Mouse (Mus musculus) c-Kit-positive CD71-positive TER-119-positive erythroid progenitor cells, embryonic 14.5 days (primary cell): ENCODE data around the gene Slpi.
"Not testable (repeated sequence)": the region's sequence is repeated elsewhere in the genome, so short reads cannot be mapped to it uniquely, and the experiment has no call there.

Experiments
- DNase-seq: peaks from one replicate; pipeline ENCODE4 v3.0.0-alpha.2; 2013; ENCODE audit warnings: low spot score

Gene Slpi

DNA sequence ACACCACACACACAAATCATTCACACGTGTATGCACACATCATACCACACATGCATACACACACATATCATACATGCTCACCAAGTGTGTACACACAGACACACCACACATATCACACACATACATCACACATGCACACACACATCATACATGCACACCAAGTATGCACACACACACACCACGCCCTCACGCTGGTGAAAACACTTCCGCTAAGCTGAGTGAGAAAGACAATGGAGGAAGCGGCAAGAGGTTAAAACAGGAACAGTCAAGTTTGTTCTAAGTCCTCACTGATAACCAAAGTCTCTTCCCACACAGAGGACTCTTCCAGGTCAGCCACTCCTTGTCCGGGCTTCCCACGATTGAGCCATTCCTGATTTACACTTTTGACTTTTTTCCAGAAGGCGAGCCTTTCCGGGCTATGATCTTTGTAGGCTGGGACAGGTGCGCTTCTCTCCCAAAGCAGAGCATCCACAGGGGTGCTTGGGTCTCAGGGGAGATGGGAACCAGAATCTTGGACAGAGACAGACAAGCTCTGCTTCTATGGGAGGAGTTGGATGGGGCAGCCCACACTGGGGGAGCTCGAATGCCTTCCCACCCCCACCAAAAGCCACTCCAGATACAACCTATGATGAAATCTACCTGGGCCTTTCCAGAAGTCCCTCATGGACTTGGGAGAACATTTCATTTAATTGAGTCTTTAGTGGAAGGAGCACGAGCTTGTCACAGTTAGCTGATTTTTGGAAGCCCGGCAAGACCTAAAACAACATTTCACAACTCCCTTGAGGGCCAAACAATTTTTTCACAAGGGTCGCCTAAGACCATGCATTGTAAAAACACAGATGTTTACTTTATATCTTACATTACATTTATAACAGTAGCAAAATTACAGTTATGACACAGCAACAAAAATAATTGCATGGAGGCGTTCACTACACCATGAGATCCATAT is 11.1 kb downstream of the Slpi start:
- DNase-seq, result no peak

- DNase-seq, result no peak
These were observed 15.7 kb downstream of the Slpi start for GRCm38 (mm10) chr2:164373187-164373586.

DNA sequence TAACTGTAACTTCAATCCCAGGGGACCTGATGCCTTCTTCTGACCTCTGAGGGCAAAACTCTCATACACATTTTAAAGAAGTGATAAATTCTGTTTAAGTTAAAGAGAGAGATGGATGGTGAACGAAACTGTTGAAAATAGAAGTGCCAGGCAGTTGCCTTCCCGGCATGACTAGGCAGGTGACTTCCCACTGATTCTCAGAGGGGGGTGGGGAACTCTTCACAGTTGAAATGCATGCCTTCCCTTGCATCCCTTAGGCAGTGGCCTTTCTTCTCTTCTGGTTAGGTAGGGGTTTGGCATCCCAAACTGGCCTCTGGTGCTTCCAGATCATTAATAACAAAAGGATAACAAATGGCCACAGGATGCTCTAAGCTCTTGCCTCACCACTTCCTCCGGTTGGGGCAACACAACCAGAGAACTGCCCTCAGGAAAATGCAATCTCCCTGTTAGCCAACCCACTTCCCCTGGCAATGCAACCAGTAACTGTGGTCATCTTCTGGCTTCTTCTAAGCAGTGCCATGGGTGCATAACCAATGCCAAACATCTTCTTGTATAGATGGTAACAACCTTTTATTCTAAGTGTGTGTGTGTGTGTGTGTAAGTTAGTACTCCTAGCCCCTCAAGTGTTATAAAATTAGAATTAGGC is 16.4 kb downstream of the Slpi start:
- no peak for DNase-seq

DNA sequence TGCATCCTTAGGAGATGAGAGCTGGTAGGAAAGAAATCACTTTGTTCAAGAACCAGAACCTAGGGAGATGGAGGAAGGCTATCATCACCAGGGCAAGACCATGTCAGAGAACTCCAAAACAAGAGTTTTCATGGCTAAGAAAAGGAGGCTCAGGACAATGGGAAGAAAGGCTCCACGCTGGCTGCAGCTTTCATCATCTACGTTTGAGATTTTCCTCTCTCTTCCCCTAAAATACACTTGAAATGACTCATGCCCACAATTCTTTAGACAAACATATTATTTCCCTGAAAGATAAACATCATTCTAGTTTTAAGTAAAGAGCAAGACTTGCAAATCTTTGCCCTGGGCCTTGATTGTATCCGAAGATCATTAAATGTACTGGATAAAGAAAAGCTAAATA is 17.5 kb downstream of the Slpi start:
- no peak for DNase-seq

DNA sequence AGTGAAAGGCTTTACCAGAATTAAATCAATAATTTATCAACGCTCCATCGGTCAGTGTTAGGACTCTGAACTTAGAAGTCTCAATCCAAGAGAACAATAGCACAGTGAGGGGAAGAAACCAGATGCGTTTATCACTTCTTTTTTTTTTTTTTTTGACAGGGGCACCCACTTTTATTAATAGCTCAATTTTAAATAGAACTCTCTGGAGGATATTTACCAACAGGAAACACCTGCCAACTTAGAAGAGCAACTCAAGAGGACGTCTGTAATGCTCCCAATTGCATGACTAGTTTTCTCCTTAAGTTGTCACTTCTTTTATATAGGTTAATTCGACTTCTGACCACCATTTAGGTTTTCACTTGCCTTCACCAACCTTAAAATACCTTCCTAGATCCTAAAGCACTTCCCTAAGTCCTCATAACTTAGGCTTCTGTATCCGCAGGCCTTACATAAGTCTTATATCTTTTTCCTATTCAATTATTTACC is 20.2 kb downstream of the Slpi start:
- no peak for DNase-seq

DNA sequence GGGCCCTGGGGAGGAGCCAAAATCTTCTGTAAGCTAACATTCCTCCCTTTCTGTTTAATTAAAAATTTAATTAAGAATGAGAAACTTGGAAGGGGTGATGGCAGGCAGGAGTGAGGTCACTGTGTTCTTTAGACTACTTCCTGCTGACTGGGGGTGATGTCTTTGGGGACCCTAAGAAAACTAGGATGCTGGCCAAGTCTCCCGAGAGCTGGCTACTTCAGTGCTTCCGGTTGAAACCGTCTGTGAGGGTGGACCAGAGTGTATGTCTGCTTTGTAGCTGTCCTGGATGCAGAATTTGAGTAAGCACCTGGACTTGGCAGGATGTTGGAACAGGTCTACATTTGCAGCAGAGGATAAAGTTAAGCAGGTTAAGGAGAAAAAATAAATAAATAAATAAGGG is 21.9 kb downstream of the Slpi start:
- no peak for DNase-seq

DNA sequence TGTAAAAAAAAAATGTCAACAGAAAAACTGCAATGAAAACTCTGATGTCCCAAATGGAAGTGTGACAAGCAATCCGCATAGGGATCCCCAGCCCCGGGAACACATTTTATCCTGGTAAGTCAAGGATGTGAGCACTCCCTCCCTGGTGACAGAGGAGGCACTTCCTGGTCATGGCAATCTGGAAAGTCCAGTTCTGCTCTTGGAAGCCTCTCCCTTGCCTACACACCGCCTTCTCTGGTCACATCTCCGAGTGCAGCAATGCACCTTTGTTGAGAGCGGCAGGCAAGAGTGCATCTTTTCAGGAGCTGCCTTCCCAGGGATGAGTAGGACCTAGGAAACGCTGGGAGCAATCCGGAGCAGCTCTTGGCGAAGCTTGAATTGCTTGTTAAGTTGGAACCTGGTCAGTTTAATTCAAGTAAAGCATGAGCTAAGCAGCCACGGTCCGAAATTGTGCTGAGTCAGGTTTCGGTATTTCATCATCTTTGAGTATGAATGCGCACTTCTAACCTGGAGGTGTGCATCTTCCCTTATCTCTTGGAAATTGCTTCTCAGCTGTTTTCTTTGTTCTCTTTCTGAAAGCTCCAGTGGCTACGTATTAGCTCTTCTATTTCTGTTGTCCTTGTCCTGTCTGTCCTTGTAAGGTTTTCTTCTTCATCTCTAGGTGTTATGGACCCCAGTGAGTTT is 27.8 kb downstream of the Slpi start:
- no peak for DNase-seq

DNA sequence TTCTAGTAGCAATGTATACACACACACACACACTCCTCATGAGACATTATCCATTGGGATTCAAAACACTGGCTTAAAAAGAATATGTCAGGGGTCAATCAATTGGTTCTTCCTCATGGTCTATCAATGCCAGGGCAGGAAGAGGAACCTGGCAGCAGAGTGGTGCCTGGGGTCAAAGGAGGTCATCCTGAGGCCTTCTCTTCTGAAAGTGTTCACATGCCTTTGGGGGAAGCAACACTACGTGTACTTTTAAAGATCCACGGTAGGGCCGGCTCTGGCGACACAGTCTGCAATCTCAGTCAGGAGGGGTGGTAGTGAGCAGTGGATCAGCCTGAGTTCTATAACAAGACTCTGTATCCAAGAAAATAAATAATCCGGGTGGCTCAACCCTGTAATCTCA is 29.2 kb downstream of the Slpi start:
- DNase-seq, result no peak

GRCm38 (mm10) chr2:164359031-164359430 is 29.9 kb downstream of the Slpi start:
- no peak for DNase-seq

- no peak for DNase-seq
These were observed 30.5 kb downstream of the Slpi start for GRCm38 (mm10) chr2:164358373-164358772.

DNA sequence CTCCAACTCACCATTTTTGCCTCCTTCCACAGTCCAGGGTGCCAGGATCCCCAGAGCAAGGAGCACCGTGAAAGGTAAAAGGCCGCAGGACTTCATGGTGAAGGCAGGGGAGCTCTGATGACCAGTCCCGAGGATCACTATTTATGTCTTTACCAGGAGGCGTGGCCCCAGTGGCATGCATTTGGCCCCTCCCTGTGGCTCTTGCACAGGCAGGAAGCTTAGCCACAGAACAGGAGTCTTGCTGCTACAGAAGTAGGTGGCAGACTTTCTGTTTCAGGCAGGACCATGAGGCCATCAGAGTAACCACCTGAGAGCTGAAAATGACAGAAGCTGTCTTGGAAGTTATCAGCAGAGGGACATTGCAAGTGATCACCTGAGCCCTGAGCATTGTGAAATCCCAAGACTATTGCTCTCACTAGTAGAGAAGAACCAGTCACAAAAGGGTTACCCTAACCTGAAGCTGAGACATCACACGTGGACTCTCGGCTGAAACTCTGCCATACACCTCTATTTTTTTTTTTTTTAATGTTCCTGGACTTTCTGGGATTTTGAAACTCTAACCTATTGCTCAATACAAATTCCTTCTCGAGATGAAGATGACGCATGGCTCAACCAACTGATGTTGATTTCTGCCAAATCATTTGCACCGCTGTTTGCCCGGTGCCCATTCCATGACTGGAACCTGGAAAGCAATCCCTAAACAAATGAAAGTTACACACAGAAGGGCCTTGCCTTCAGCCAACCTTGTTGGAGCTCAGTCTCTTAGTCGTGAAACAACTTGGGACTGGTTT is 32.5 kb downstream of the Slpi start:
- no peak for DNase-seq

DNA sequence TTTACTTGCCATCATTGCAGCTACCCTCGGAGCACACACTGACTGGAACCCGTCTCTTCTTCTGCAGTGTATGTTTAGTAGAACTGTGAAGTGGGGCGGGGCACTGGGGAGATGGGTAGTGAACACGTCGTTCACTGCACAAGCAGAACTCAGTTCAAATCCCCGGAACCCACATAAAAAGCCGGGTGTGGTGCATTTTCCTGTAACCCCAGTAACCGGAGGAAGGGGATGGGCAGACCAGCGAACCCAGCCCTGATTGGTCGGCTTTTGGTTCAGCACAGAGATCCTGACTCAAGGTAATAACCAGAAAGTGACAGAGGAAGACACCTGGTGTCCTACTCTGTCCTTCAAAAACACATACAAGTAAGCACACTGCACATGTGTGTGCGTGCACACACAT is 35.5 kb downstream of the Slpi start:
- no peak for DNase-seq

DNA sequence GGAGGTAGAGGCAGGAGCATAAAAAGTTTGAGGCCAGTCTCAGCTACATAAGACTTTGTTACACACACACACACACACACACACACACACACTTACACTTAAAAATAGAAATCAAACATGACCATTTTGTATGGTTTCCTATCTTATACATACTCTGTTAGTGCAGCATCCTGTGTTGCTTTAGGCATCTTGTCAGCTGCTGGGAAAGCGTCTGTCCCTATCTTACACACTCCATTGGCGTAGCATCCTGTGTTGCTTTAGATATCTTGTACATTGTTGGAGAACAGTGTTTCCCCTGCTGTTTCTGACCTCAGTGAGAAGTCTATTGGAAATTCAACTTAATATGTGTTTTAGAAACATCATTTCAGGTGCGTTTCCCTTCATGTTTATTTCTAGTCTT is 36.2 kb downstream of the Slpi start:
- no peak for DNase-seq

DNA sequence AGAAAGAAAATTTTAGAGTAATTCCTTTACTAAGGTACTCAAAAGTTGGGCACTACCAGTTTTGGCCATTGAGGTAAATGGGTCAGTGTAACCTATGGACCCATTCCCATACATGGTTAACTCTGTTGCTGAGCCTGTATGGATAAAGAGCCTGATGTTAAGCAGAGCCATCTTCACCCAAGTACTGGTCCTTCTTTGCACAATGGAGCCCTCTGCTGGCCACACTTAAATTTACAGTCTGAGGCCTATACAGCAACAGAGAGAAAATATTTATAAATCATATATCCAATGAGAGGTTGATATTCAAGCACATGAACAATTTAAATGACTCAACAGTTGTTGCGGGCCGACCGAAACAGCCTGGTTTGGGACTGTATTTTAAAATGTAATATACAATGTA is 39.9 kb downstream of the Slpi start:
- DNase-seq, result peak; percentile 19

DNA sequence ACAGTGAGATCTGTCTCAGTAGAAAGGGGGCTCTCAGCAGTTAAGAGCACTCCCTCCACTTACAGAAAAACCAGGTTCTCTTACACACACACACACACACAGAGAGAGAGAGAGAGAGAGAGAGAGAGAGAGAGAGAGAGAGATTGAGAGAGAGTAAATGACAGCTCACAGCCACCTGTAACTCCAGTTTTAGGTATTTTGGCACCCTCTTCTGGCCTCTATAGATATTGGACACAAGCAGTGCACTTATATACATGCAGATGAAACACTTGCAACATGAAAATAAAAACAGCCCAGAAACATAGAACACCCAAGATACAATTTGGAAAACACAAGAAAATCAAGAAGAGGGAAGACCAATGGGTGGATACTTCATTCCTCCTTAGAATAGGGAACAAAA is 41.2 kb downstream of the Slpi start:
- DNase-seq, result not testable (repeated sequence)

DNA sequence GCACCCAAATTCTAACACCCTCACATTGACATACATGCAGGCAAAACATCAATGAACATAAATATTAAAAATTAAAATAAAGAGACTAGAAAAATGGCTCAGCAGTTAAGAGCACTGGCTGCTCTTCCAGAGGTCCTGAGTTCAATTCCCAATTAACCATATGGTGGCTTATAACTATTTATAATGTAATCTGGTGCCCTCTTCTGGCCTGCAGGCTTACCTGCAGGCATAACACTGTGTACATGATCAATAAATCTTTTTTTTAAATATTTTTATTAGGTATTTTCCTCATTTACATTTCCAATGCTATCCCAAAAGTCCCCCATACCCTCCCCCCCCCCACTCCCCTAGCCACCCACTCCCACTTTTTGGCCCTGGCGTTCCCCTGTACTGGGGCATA is 45.2 kb downstream of the Slpi start:
- not testable (repeated sequence) for DNase-seq

- DNase-seq, result not testable (repeated sequence)
These were observed 56.5 kb downstream of the Slpi start, which contains the start of gene Svs5 for GRCm38 (mm10) chr2:164332440-164332839. Gene Svs5, plus strand, starts transcription at chr2:164332740.

DNA sequence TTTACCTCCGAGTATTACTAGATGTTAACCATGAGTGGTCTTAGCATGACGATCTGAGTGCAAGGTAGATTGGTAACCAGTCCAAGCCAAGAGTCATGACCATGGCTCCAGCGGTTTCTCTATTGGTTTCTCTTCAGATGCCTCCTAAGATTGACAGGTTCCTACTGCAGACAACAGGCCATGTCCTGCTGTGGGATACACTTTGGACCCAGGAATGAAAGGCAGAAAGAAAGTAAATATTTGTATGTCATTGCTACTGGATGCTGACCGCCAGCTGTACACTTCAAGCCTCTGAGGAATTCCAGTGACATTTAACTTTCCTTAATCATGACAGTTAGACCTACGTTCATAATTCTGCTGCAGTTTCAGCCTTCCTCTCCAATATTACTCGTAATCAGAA is 67.9 kb downstream of the Slpi start:
- no peak for DNase-seq

- not testable (repeated sequence) for DNase-seq
These were observed 72.4 kb downstream of the Slpi start, which contains the start of gene Svs6 for GRCm38 (mm10) chr2:164316451-164316850. Gene Svs6, plus strand, starts transcription at chr2:164316751.

- not testable (repeated sequence) for DNase-seq
These were observed 73.4 kb downstream of the Slpi start for GRCm38 (mm10) chr2:164315460-164315859.

- no peak for DNase-seq
These were observed 76.3 kb downstream of the Slpi start for GRCm38 (mm10) chr2:164312599-164312998.
